Mouse (Mus musculus): Measurements from ENCODE around the gene Ern1.
"Not testable (repeated sequence)": the region's sequence is repeated elsewhere in the genome, so short reads cannot be mapped to it uniquely, and the experiment has no call there.

Gene Ern1

DNA sequence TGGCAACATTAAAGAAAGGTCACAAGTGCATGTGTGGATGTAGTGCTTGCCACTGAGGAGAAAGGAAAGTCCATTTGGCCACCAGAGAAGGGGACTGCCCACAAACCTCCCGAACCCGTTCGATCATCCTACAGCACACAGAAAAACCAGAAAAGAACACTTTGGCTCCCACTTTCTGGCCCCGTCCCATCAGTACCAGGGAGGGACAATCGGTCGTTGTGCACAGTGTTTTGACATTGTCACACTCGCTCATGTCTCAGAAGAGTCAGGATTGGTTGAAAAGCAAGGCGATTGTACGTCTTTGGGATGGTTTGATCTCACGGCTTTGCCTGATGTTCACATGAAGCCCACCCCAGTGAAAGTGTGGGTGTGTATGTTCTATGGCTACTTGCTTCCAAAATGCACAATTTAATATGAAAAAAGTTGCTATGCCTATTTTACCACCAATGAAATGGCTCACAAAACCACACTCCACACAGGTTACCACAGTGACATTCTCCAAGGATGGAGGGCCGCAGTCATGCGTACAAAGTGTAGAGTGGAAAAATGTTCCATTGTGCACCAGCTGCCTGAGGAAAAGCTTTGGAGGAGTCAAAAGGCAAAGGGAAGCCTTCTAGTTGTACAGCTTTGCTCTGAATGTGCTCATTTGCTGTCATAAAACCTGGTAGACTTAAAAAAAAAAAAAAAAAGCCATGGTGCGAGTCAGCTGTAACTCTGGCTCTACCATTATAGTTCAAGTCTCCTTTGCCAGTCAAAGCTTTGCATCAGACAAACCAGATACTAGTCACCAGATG, 15.2 kb upstream of the Ern1 start:
- DNase-seq = no peak

GRCm38 (mm10) chr11:106502159-106502505, 14.5 kb upstream of the Ern1 start:
- DNase-seq = no peak

- peak; percentile 38 for DNase-seq
Measured at GRCm38 (mm10) chr11:106501308-106502158, 13.9 kb upstream of the Ern1 start.

GRCm38 (mm10) chr11:106500393-106501307, 13.0 kb upstream of the Ern1 start:
- peak; percentile 87 for DNase-seq

- no peak for DNase-seq
Measured at GRCm38 (mm10) chr11:106498739-106499379, 11.2 kb upstream of the Ern1 start.

DNA sequence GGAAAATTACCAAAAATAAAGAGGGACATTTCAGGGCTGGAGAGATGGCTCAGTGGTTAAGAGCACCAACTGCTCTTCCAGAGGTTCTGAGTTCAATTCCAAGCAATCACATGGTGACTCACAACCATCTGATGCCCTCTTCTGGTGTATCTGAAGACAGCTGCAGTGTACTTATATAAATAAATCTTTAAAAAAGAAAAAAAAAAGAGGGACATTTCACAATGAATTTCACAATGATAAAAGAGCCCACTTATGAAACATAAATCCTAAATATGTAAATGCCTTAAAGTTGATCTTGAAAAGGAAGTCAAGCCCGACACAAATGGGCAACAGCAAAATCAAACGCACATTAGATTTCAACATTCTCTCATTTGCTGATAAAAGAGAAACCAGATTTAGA, 10.3 kb upstream of the Ern1 start:
- no peak for DNase-seq

DNA sequence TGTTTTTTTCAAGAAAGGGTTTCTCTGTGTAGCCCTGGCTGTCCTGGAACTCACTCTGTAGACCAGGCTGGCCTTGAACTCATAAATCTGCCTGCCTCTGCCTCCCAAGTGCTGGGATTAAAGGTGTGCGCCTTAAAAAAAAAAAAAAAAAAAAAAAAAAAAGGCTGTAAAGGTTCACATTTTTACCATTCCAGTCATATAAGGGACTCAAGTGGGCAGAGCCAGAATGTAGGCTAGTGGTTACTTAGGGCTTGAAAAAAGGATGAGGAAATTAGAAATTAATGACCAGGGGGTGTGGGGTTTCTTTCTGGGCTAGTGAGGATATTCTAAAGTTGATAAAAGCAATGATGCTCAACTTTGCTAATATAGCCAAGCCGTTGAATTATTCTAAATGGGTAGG, 9.4 kb upstream of the Ern1 start:
- DNase-seq = not testable (repeated sequence)

DNA sequence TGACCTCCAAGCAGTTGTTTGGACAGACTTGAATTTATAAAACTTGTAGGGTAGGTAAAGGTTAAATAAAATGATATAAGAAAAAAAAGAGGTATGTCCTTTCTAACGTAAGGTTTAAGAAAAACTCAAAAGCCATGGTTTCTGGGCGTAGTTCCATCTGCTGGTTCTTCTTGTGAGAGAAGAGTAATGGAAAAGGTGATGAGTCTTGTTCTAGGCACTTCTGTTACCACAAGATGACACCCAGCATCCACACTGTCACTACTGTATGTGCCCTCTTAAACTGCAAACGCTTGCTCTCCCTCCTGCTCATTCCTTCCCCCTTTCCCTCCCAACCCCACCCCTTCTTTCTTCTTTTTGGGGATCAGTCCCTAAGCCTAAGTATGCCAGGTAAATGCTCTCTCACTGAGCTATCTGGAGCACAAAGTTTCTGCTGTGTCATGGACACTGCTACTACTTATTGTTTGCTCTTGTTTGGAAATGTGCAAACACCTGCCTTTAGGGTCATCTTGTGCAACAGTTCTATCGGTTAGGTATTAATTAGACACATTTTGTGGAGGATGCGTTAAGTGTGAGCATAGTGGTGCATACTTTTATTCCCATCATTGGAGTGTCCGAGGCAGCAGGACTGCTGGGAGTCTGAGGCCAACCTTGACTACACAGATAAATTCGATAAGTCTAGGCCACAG, 5.5 kb upstream of the Ern1 start:
- DNase-seq = no peak

- DNase-seq = peak; percentile 30
Measured at GRCm38 (mm10) chr11:106491393-106491792, 3.7 kb upstream of the Ern1 start.

GRCm38 (mm10) chr11:106490600-106490999, 2.9 kb upstream of the Ern1 start:
- not testable (repeated sequence) for DNase-seq

DNA sequence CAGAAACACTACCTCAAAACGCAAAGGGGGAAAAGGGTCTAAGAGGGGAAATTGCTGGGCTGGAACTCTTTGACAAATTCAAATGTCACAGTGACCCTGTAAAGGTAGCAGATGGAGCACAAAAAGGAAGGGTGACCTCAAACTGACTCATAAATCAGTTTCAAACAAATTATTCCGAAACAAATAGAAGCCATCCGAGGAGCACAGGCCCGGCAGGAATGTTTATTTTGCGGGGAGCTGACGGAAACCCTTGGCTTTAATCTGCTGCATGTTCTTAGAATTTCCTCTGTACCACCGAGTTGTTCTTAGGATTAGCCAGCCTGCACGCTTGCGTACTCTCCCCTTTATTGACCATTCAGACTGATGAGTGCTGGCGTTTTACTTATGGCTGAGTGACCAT, 2.4 kb upstream of the Ern1 start:
- no peak for DNase-seq

GRCm38 (mm10) chr11:106489036-106489693, 1.5 kb upstream of the Ern1 start:
- DNase-seq = peak; percentile 23

- DNase-seq = peak; percentile 12
Measured at GRCm38 (mm10) chr11:106488126-106488561, 492 bp upstream of the Ern1 start.

- DNase-seq = peak; percentile 35
Measured at GRCm38 (mm10) chr11:106486866-106487732, 553 bp downstream of the Ern1 start.

DNA sequence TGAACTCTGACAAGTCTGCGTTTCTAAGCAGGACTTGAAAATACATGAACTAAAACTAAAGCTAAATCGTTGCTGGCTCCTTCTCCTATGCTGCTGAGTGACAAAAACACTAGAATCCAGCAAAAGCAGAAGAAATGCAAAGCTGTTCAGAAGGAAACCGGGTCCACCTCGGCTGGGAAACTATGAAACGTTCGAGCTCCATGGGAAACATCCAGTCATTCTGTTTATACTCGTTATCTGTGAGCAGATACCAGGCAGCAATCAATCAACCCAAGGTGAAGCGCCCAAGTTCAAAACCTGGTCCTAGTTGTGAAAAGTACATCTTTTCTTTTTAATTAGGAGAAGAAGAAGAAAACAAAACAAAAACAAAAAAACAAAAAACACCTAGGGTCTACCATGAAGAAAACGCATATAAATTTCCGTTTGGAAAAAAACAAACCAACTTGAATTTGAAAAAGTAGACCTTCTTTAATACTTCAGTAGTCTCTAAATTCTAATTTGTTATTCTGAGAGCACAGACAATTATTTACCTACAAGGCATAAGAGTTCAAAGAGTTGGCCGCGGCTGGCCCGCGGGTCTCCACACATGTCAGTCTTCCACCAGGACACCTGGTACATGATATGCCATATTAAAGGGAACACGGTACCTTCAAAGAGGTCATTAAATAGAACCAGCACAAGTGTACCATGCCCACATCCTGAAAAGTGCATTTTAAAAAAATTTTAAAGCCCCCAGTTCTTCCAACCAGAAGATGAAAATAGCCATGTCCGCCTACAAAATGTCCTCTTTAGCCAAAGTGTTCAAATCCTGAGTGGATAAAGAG, 1.4 kb downstream of the Ern1 start:
- DNase-seq = no peak

GRCm38 (mm10) chr11:106485611-106486010, 2.0 kb downstream of the Ern1 start:
- DNase-seq = no peak

DNA sequence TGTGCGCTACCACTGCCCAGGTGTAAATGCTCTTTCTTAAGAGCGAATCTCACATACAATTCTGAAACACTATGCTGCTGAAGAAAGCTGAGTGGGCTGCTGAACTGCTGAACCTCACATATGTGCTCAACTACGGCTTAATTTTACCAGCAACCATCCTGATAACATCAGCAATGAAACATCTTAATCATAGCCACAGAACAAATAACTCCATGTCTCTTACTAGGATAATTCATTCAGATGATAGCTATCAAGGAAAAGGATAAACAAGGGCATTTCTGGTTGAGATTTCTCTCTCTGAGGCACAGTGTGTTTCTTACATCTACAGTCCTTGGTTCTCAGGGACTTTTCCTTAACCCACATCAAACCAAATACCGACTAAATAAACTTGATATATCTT, 2.8 kb downstream of the Ern1 start:
- no peak for DNase-seq

DNA sequence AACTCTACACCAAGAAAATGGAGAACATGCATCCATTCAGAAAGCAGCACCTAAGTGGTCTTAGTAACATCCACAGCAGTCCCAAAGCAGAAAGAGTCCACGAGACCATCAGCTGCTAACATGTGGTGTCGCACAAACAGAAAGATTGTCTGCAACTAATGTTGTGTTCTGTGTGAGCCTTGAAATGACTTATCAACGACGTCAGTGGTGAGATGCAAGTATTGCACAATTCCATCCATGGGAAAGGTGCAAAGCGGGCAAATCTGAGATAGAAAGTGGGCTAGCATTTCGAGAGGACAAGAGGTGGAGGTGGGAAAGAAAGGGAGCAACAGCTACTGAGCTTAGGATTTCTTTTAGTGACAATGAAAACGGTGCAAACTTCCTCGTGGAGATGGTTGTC, 4.8 kb downstream of the Ern1 start:
- no peak for DNase-seq

- no peak for DNase-seq
Measured at GRCm38 (mm10) chr11:106481651-106482050, 6.0 kb downstream of the Ern1 start.
